Mouse (Mus musculus): ENCODE measurements around the gene Emilin2. TPM values are rescaled to one million over a fixed set of nuclear protein-coding genes. Genes with fewer than 3 reads are reported as not detected.

The Emilin2 gene
- polyA plus RNA-seq, 1 experiment from 2014 or later, result 9.6 TPM

DNA sequence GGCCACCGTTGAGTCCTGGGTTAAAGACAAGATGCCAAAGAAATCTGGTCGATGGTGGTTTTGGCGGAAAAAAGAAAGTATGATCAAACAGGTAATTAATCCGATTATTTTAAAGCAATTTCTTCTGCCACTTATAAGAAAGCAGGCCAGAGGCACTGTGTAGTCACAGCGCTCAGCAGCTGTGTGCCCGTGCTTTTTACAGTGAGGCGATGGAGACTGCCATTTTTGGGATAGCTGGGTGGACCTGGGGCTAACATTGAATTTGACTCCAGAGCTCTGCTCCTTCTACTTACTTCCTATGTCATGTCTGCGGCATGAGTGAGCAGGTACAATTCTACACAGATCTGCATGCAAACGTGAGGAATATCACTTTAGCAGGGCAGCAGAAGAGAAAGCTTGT is 71.0 kb downstream of the Emilin2 start:
- ATAC-seq (ENCODE audit: low FRiP score), result no peak
- Histone ChIP-seq H3K4me3 (no peak overlapping the region), H3K4me1 (no peaks in the 10 kb centered on the region), H3K27ac (no peak overlapping the region), H3K36me3 (peaks cover 79% of the 10 kb centered on the region), H3K9ac (no peak overlapping the region), H3K9me3 (replicated peaks) (no peaks in the 10 kb centered on the region), H3K4me2 (replicated peaks) (no peak overlapping the region), H3K27me3 (no peaks in the 10 kb centered on the region)
- 95% methylated on average over 9 of the region's 9 CpGs for WGBS

DNA sequence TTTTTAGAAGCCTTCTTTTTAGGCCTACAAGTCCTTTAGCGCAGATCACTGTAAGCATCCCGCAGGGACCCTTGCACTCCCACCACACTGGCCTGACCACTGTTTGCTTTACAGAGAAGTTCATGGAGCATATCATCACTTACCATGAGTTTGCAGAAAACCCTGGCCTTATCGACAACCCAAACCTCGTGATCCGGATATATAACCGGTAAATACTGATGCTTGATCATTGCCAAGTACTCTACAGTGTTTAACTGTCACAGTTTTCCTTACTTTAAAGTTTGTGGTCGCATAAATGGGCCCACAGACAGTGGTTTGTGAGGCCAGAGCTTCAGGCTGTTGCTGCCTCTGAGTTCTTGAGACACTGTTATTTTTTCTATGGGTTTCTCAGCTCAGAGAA is 73.3 kb downstream of the Emilin2 start:
- Histone ChIP-seq H3K9me3 (replicated peaks) (no peaks in the 10 kb centered on the region), H3K4me1 (no peaks in the 10 kb centered on the region), H3K27ac (no peak overlapping the region), H3K27me3 (no peaks in the 10 kb centered on the region), H3K4me2 (replicated peaks) (no peak overlapping the region), H3K4me3 (no peak overlapping the region), H3K9ac (no peak overlapping the region), H3K36me3 (peaks cover 65% of the 10 kb centered on the region)
- WGBS, result 94% methylated on average over 7 of the region's 7 CpGs
- ATAC-seq (ENCODE audit: low FRiP score), result no peak

DNA sequence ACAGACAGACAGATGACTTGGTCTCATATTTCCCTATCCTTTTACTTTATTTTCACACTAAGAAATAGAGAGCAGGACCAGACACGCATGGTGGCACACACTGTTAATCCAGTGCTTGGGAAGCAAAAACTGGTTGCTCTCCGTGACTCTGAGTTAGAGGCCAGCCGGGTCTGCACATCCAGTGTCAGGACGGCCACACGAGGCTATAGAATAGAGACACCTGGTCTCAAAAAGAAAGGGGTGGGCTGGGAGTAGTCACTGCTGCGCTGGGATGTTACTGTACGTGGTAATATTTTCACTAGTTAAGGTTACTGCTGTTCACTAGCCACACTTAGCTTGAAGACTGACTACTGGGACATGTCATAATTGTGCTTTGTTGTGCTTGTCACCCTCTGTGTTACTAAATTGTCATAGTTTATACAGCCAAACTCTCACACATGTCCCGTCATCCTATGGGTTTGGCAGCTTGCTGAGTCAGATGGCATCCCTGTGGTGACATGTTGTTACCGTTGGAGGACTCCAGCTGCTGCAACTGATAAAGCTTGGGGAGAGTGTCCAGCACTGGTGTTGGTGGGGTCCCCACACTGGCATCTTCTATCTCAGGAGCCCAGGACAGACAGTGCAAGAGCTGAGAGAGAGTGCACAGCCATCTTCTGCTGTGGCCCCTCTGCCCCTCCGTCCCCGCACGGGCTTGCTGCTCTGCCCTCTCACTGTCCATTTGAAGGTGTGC is 76.4 kb downstream of the Emilin2 start:
- no peaks in the 10 kb centered on the region for H3K4me1 ChIP-seq
- no peak for ATAC-seq (ENCODE audit: low FRiP score)
- H3K4me3 ChIP-seq, result no peak overlapping the region
- H3K27ac ChIP-seq, result peak overlapping the region; percentile 4; the same call in 1 of the 2 replicates
- H3K9me3 ChIP-seq (replicated peaks), result no peaks in the 10 kb centered on the region
- no peaks in the 10 kb centered on the region for H3K27me3 ChIP-seq
- WGBS, result 89% methylated on average over 12 of the region's 12 CpGs
- H3K9ac ChIP-seq, result no peak overlapping the region
- no peak overlapping the region for H3K4me2 ChIP-seq (replicated peaks)
- H3K36me3 ChIP-seq, result peaks cover 48% of the 10 kb centered on the region

DNA sequence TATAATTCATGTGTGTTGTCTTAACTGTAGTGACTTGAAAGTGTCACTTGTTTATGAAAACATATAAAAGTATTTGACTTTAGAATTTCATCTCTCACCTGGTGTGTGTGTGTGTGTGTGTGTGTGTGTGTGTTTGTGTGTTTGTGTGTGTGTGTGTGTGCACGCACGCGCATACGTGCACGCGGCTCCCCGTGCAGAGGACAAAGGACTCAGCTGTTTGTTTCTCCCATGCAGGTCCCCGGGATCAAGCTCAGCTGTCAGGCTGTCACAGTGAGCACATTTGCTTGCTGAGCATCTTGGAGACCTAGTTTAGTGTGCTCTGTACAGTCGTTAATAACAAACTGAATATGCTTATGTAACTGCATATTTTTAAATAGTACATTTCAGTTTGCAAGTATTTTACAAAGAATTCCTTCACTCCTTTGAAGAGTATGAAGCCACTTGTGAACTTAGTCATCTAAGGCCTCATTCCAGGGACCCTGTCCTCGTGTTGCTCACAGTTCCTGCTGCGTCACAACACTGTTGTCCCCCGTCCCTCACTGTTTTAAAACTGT is 77.7 kb downstream of the Emilin2 start:
- Histone ChIP-seq H3K4me2 (replicated peaks) (no peak overlapping the region), H3K9me3 (replicated peaks) (no peaks in the 10 kb centered on the region), H3K36me3 (peaks cover 44% of the 10 kb centered on the region), H3K9ac (no peak overlapping the region), H3K27me3 (no peaks in the 10 kb centered on the region), H3K4me1 (no peaks in the 10 kb centered on the region), H3K4me3 (no peak overlapping the region), H3K27ac (no peak overlapping the region)
- 95% methylated on average over 12 of the region's 12 CpGs for WGBS
- ATAC-seq (ENCODE audit: low FRiP score), result no peak

DNA sequence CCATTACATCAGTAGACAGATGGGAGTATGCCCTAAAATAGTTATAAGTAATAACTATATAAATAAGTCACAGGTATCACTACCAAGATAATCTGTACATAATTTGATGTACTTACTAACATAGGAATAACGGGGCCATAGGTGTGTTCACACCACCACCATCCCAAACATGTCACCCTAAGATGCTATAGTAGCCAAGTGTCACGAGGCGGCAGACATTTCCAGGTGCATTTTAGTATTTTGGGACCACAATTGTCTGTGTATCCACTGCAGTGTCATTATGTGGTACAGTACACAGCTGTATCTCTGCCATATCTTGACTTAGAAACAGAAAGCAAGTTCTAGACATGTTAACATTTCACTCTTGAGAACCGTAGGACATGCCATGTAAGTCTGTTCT is 78.6 kb downstream of the Emilin2 start:
- H3K4me2 ChIP-seq (replicated peaks), result no peak overlapping the region
- H3K4me1 ChIP-seq, result no peaks in the 10 kb centered on the region
- peaks cover 36% of the 10 kb centered on the region for H3K36me3 ChIP-seq
- no peaks in the 10 kb centered on the region for H3K27me3 ChIP-seq
- ATAC-seq (ENCODE audit: low FRiP score), result no peak
- no peak overlapping the region for H3K4me3 ChIP-seq
- no peaks in the 10 kb centered on the region for H3K9me3 ChIP-seq (replicated peaks)
- no peak overlapping the region for H3K27ac ChIP-seq
- WGBS, result 99% methylated on average over 4 of the region's 4 CpGs
- no peak overlapping the region for H3K9ac ChIP-seq

DNA sequence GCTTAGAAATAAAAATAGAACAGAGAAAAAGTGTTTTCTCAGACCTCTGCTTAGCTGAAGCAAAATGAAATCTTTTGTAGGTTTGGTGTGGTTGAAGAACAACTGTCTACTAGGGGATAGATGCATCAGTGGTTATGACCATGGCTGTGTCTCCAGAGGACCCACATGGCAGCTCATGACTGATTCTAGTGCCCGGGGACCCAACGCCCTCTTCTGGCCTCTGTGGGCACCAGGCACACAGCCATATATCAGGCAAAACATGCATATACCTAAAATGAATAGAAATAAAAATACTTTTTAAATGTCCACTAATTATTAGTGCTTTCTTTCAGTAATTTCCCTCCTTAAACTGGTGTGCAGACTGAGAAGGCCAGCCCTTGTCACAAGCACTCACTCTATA is 79.8 kb downstream of the Emilin2 start:
- H3K4me1 ChIP-seq, result no peaks in the 10 kb centered on the region
- no peak overlapping the region for H3K4me3 ChIP-seq
- 89% methylated on average over 2 of the region's 2 CpGs for WGBS
- no peak overlapping the region for H3K4me2 ChIP-seq (replicated peaks)
- no peak overlapping the region for H3K27ac ChIP-seq
- H3K27me3 ChIP-seq, result no peaks in the 10 kb centered on the region
- H3K9ac ChIP-seq, result no peak overlapping the region
- peaks cover 24% of the 10 kb centered on the region for H3K36me3 ChIP-seq
- no peak for ATAC-seq (ENCODE audit: low FRiP score)
- H3K9me3 ChIP-seq (replicated peaks), result no peaks in the 10 kb centered on the region

DNA sequence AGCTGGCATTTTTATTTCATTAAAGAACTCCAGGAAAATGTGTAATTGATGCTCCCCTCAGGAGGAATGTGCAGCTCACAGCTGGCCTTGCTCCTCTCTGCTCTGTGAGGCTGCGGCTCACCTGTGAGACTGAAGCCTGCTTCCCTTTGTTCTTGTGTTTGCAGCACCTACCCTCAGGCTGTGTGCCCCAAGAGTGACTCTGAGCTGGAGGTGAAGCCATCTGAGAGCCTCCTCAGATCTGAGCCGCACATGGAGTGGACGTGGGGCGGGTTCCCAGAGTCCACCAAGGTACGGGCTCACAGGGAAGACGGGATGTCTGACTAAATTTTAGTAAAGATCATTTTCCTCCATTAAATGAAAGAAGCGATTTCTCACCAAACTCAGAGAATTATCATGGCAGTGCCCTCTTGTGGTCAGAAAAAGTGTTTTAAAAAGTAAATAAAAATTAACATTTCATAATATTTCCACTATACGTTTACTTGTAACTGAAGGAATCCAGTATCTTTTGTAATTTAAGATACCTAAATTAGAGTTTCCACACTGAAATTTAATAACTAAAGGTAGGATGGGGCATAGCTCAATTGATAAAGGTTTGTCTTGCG is 81.6 kb downstream of the Emilin2 start:
- Histone ChIP-seq H3K4me3 (no peak overlapping the region), H3K9ac (no peak overlapping the region), H3K27ac (no peak overlapping the region; the same call in 1 of the 2 replicates), H3K4me1 (no peaks in the 10 kb centered on the region), H3K4me2 (replicated peaks) (no peak overlapping the region), H3K9me3 (replicated peaks) (no peaks in the 10 kb centered on the region), H3K36me3 (peaks cover 15% of the 10 kb centered on the region), H3K27me3 (no peaks in the 10 kb centered on the region)
- 77% methylated on average over 9 of the region's 9 CpGs for whole genome bisulfite sequencing
- ATAC-seq (ENCODE audit: low FRiP score), result no peak

DNA sequence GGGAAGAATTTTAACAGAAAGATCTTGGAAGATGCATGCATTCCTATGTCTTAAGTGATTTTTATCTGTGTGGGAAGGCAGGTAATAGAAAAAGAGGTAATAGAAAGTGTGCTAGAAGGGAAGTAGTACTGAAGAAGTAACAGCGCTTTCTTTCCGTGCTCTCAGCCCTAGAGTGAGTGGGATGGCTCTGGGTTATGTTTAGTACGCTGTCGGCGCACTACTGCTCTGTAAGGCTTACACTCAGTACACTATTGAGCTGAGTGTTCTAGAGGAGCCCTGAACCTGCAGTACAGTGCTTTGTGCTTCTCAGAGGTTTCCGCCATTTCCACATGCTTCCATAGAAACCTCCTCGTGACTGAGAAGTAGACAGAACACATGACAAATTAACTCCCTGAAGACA is 83.1 kb downstream of the Emilin2 start:
- H3K4me1 ChIP-seq, result no peaks in the 10 kb centered on the region; the same call in 1 of the 2 replicates
- 86% methylated on average over 7 of the region's 7 CpGs for WGBS

DNA sequence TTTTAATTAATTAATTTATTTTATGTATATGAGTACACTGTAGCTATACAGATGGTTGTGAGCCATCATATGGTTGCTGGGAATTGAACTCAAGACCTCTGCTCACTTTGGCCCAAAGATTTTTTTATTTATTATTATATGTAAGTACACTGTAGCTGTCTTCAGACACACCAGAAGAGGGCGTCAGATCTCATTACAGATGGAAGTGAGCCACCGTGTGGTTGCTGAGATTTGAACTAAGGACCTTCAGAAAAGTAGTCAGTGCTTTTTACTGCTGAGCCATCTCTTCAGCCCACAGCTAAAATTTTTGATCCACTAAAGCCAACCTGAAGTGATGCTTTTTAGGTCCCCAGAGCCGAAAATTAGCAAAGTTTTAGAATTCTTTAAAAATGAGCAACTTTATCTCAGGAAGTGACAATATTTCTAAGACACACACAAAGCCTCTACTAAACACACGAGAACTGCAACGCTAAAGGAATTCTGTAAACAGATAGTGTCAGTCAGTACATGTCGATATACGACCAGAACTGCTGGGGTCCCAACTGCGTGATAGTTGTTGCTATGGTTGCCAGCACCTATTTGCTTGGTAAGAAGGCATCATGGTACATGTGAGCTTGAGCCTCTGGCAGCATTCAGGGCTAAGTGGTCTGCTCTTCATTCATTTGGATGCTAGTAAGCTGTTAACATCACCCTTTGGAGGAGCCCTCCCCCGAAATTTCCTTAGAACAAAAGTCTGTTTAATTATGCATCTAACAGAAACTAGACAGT is 84.5 kb downstream of the Emilin2 start:
- H3K4me3 ChIP-seq, result no peak overlapping the region
- H3K27me3 ChIP-seq, result no peaks in the 10 kb centered on the region
- no peak overlapping the region for H3K9ac ChIP-seq
- H3K36me3 ChIP-seq, result peaks cover 16% of the 10 kb centered on the region
- no peak for ATAC-seq (ENCODE audit: low FRiP score)
- no peaks in the 10 kb centered on the region; the same call in 1 of the 2 replicates for H3K4me1 ChIP-seq
- 91% methylated on average over 9 of the region's 9 CpGs for WGBS
- no peaks in the 10 kb centered on the region for H3K9me3 ChIP-seq (replicated peaks)
- H3K27ac ChIP-seq, result no peak overlapping the region
- H3K4me2 ChIP-seq (replicated peaks), result no peak overlapping the region

More for the DNA sequence above, 83.1 kb downstream of the Emilin2 start:
- Histone ChIP-seq H3K4me2 (replicated peaks) (no peak overlapping the region), H3K36me3 (peaks cover 16% of the 10 kb centered on the region), H3K27ac (no peak overlapping the region), H3K4me3 (no peak overlapping the region), H3K27me3 (no peaks in the 10 kb centered on the region), H3K9ac (no peak overlapping the region), H3K9me3 (replicated peaks) (no peaks in the 10 kb centered on the region)
- no peak for ATAC-seq (ENCODE audit: low FRiP score)

DNA sequence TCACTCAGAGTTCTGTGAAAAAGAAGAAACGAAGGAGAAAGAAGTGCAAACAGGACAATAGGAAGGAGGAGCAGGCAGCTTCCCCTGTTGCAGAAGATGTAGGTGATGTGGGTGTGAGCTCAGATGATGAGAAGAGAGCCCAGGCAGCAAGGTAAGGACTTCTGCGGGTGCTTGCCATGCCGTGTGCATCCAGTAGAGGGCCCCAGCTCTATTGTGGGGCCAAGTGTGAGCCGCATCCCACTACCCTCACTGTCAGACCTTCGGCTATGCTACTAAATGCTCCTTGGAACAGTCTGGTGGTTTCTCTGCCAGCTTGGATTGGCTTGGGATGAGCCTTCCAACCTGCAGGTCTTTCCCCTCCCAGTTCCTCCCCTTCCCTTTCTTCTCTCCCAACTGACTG is 86.7 kb downstream of the Emilin2 start:
- 31% methylated on average over 5 of the region's 5 CpGs for WGBS
- Histone ChIP-seq H3K36me3 (peaks cover 3% of the 10 kb centered on the region; the same call in 1 of the 2 replicates), H3K27ac (no peak overlapping the region), H3K9ac (no peak overlapping the region), H3K4me3 (no peak overlapping the region), H3K4me1 (no peaks in the 10 kb centered on the region; the same call in 1 of the 2 replicates), H3K27me3 (no peaks in the 10 kb centered on the region), H3K4me2 (replicated peaks) (no peak overlapping the region), H3K9me3 (replicated peaks) (no peaks in the 10 kb centered on the region)
- ATAC-seq (ENCODE audit: low FRiP score), result no peak

DNA sequence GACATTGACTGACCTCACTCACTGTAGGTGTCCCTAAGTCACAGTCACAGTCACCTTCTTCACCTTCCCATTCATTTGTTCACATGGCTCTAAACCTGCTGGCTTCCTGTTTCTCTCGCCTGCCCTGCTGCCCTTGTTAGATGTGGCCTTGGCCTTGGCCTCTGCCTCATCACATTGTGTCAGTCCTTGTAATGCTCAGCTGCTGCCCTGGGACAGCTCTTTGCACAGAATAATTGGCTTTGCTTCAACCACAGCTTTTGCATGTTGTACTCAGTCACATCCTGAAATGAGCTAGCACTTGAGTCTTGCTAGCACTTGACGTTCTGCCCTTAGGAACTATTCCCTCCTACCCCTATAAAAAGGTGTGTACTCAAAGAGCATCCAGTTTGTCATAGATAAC is 87.3 kb downstream of the Emilin2 start:
- Histone ChIP-seq H3K4me1 (no peaks in the 10 kb centered on the region; the same call in 1 of the 2 replicates), H3K9ac (no peak overlapping the region), H3K9me3 (replicated peaks) (no peaks in the 10 kb centered on the region), H3K36me3 (peaks cover 3% of the 10 kb centered on the region; the same call in 1 of the 2 replicates), H3K27me3 (no peaks in the 10 kb centered on the region), H3K4me2 (replicated peaks) (no peak overlapping the region), H3K4me3 (no peak overlapping the region), H3K27ac (no peak overlapping the region)
- 83% methylated on average over 2 of the region's 2 CpGs for WGBS
- no peak for ATAC-seq (ENCODE audit: low FRiP score)

DNA sequence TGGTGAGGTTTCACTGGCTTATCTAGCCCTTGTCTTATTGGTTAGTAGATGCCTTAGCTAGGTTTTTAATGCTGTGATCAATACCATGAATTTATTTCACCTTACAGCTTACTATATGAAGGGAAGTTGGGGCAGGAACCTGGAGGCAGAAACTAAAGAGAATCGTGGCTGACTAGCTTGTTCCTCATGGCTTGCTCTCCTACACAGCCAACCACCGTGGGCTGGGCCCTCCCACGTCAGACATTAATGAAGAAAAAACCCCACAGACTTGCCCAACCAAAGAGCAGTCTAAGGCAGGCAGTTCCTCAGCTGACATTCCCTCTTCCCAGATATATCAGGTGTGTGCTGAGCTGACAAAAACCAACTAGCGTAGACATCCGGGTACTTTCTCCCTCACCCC is 88.1 kb downstream of the Emilin2 start:
- Histone ChIP-seq H3K36me3 (peaks cover 3% of the 10 kb centered on the region; the same call in 1 of the 2 replicates), H3K4me1 (no peaks in the 10 kb centered on the region; the same call in 1 of the 2 replicates), H3K27ac (no peak overlapping the region), H3K9ac (no peak overlapping the region), H3K27me3 (no peaks in the 10 kb centered on the region), H3K4me2 (replicated peaks) (no peak overlapping the region), H3K9me3 (replicated peaks) (no peaks in the 10 kb centered on the region), H3K4me3 (no peak overlapping the region)
- WGBS, result 81% methylated on average over 5 of the region's 5 CpGs
- ATAC-seq (ENCODE audit: low FRiP score), result no peak
